Mouse (Mus musculus) liver, postnatal 0 days (tissue): Measurements from ENCODE around the gene Nbeal1.
A peak's percentile ranks its signal among the peaks of the same experiment; 100 is the strongest.

Experiments used
- CTCF ChIP-seq: sonication (generic); IDR thresholded peaks from 2 replicates; pipeline ENCODE4 v1.5.1; 2016; ENCODE audit warnings: antibody characterized with exemption, low read depth
- EP300 ChIP-seq: IDR thresholded peaks from 2 replicates; pipeline ENCODE4 v1.6.1; 2016; ENCODE audit warnings: antibody characterized with exemption, low read depth, mild to moderate bottlenecking

- TF ChIP-seq CTCF = peak; percentile 36
- no peak for TF ChIP-seq EP300
These were observed at the start of gene Nbeal1 for GRCm38 (mm10) chr1:60179932-60180783.
